Mouse (Mus musculus) stomach, adult 2 months (tissue): ENCODE results near the gene Zfp692. TPM values are rescaled to one million over a fixed set of nuclear protein-coding genes. Genes with fewer than 3 reads are reported as not detected.

ENCODE experiments used
- polyA plus RNA-seq: library from polyadenylated mRNA; depleted of rRNA; stranded (reverse); fragments of >200 nt; gene quantifications from 2 replicates; pipeline ENCODE4 v1.2.3, GENCODE M21; 2012; rRNA removed

Gene Zfp692
- polyA plus RNA-seq = 22.2 TPM in 2 replicates

GRCm38 (mm10) chr11:58306860-58307308, at the start of gene Zfp692:
Zfp692 (plus strand) TSS chr11:58307069.

DNA sequence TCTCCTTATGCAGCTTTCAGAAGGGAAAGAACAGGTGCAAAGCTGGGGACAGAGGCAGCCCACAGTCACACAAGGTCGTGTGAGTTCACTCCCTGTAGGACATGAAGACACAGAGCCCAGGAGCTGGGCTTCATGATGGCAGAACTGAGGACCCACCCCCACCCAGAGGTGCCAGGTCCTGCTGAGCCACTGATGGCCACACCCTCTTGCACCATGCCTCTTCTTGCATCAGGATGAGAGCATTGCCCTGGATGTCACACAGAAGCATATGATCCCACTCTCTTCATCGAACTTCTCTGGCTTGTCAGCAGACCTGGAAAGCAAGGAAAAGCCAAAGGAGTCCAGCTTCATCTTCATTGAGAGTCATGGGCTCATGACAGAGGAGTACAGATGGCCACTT, 32.3 kb upstream of the Zfp692 start, which contains the start of gene 4930438A08Rik:
Gene 4930438A08Rik, plus strand, starts transcription at position 228 of the 400 bp plus-strand sequence.

DNA sequence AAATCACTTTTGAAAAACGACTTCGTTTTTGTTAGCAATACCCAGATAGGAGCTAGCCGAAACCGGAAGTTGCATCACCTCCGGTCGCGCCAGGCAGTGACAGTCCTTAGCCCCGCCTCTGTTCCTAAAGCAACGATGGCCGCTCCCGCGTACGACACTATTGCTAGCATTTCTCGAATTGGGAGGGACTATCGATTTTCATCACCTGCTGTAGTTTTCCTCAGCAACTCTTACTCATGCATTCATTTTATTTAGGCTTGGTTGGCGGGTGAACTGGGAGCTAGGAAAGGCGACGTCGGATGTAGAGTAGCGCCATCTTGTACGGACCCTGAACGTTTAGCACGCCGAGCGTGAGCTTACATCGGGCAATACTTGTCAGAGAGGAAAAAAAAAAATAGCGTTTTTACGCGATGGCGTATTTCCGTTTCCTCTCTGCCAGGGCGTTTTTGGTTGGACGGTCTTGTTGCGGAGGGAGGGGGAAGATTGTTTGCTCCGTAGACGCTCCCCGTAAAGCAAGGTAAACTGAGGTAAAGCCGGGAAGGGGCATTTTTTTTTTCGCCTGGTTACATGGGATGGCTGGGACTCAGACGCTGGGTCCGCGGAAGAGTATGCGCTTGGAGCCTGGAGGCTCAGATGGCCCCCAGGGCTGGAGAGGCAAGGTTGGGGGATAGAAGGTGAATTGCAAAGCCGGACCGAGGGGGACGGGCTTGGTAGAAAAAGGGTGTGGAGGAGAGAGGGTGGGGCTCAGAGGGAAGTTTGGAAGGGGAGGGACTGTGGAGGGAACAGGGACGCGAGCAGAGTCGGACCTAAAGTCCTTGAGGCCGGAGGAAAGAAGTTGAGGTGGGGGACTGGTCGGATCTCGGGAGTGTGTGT, 23.6 kb downstream of the Zfp692 start, which contains the start of the genes Zfp672 and Sh3bp5l:
Gene Zfp672, minus strand, starts transcription at position 64 of the 873 bp plus-strand sequence.
Gene Sh3bp5l, plus strand, starts transcription at position 449 of the 873 bp plus-strand sequence.

Other genes with a start within 250 kb of the Zfp692 start
- 0.08 and 0.09 TPM in 2 replicates for gene Gm12248, start 213.9 kb upstream of the Zfp692 start, polyA plus RNA-seq
- gene Cnot8, start 202.9 kb upstream of the Zfp692 start, polyA plus RNA-seq = 10.4 TPM in 2 replicates
- gene Gemin5, start 138.5 kb upstream of the Zfp692 start, polyA plus RNA-seq = 1.8 and 2.2 TPM in 2 replicates
- gene Mrpl22, start 135.4 kb upstream of the Zfp692 start, polyA plus RNA-seq = 11.1 and 15.2 TPM in 2 replicates
- gene Igtp, start 107.5 kb upstream of the Zfp692 start, polyA plus RNA-seq = 2.3 and 2.6 TPM in 2 replicates
- 2.2 and 2.5 TPM in 2 replicates for gene Irgm2, start 107.5 kb upstream of the Zfp692 start, polyA plus RNA-seq
- gene 4930438A08Rik, start 32.3 kb upstream of the Zfp692 start, polyA plus RNA-seq = 2.7 and 4.2 TPM in 2 replicates
- gene Zfp672, start 23.3 kb downstream of the Zfp692 start, polyA plus RNA-seq = 18.4 and 22.9 TPM in 2 replicates
- 23.9 and 26.6 TPM in 2 replicates for gene Sh3bp5l, start 23.7 kb downstream of the Zfp692 start, polyA plus RNA-seq
- gene Lypd8, start 72.0 kb downstream of the Zfp692 start, polyA plus RNA-seq = 1,164 and 1,262 TPM in 2 replicates
- gene 1810065E05Rik, start 114.0 kb downstream of the Zfp692 start, polyA plus RNA-seq = not detected in 2 replicates
- gene Gm12253, start 125.5 kb downstream of the Zfp692 start, polyA plus RNA-seq = not detected in 2 replicates
- gene Lypd9, start 145.9 kb downstream of the Zfp692 start, polyA plus RNA-seq = not detected in 2 replicates
- gene Olfr30, start 155.2 kb downstream of the Zfp692 start, polyA plus RNA-seq = not detected in 2 replicates
- gene Olfr332, start 185.5 kb downstream of the Zfp692 start, polyA plus RNA-seq = not detected in 2 replicates
- not detected in 2 replicates for gene Olfr331, start 195.5 kb downstream of the Zfp692 start, polyA plus RNA-seq
- not detected in 2 replicates for gene Olfr330, start 227.8 kb downstream of the Zfp692 start, polyA plus RNA-seq
- gene Olfr329-ps, start 239.4 kb downstream of the Zfp692 start, polyA plus RNA-seq = not detected in 2 replicates
- not detected in 2 replicates for gene Olfr328, start 248.6 kb downstream of the Zfp692 start, polyA plus RNA-seq